Mouse (Mus musculus) kidney, adult 2 months (tissue): ENCODE results near the gene Thumpd1. TPM values are rescaled to one million over a fixed set of nuclear protein-coding genes. Genes with fewer than 3 reads are reported as not detected.
"Not testable (repeated sequence)": the region's sequence is repeated elsewhere in the genome, so short reads cannot be mapped to it uniquely, and the experiment has no call there.

ENCODE experiments used
- DNase-seq: peaks from one replicate; pipeline ENCODE4 v3.0.0; 2021
- H3K27ac ChIP-seq: fragments of 200-500 bp; 2 replicates; pipeline ENCODE4 v1.5.1; 2012; ENCODE audit warnings: low read depth, low read length, control low read depth, inconsistent platforms; ENCODE audit not compliant: insufficient read depth
- H3K27me3 ChIP-seq: fragments of 200-500 bp; replicated peaks from 2 replicates; pipeline ENCODE4 v1.6.1; 2012; ENCODE audit warnings: mild to moderate bottlenecking, moderate library complexity, low read length, inconsistent platforms; ENCODE audit not compliant: control insufficient read depth, insufficient read depth
- H3K36me3 ChIP-seq: fragments of 200-500 bp; 2 replicates; pipeline ENCODE4 v1.6.1; 2012; ENCODE audit warnings: mild to moderate bottlenecking, moderate library complexity, low read length, inconsistent platforms; ENCODE audit not compliant: control insufficient read depth, insufficient read depth
- H3K4me1 ChIP-seq: fragments of 200-500 bp; 2 replicates; pipeline ENCODE4 v1.6.1; 2011; ENCODE audit warnings: low read length; ENCODE audit not compliant: control insufficient read depth, insufficient read depth
- H3K4me3 ChIP-seq: fragments of 200-500 bp; 2 replicates; pipeline ENCODE4 v1.5.1; 2011; ENCODE audit warnings: mild to moderate bottlenecking, low read depth, low read length, control low read depth; ENCODE audit not compliant: insufficient read depth
- CTCF ChIP-seq: fragments of 200-500 bp; conservative IDR thresholded peaks from 2 replicates; pipeline ENCODE4 v1.5.1; 2011; ENCODE audit warnings: low read depth, mild to moderate bottlenecking, control low read depth, low read length, moderate library complexity, mixed read lengths; ENCODE audit not compliant: insufficient read depth, insufficient read length
- POLR2A ChIP-seq: fragments of 200-500 bp; IDR thresholded peaks from one replicate; pipeline ENCODE4 v1.6.1; 2011; ENCODE audit warnings: low read depth, low read length, control low read depth
- WGBS: fragments of 180-500 bp; shearing (Covaris S2); methylation state at CpG from one replicate; pipeline ENCODE4 v1.1.7; 2018; 5-methylcytosine and 5-hydroxymethylcytosine counted together
- polyA plus RNA-seq: library from polyadenylated mRNA; depleted of rRNA; stranded (reverse); fragments of >200 nt; gene quantifications from 2 replicates; pipeline ENCODE4 v1.2.3, GENCODE M21; 2012

Gene Thumpd1
- polyA plus RNA-seq, 1 experiment = 11.2 TPM

DNA sequence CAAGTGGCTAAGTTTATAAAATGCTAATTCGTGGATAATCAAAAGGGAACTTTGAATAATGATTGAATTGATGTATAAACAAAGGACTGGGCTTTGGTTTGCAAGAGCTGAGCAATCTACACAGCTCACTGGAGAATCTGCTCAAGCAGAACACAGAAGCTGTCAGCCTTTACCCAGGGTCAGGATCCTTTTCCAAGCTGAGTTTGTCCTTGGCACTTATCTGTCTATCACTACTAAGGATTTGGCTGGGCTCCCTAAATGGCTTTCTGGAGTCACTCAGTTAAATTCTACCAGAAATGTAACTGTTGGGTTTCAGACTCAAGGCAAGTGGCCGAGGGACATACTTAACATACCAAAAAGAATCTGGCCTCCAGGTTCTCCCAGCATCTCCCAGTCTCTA lies 29.3 kb upstream of the Thumpd1 start:
- H3K27me3 ChIP-seq = no peaks in the 10 kb centered on the region
- H3K36me3 ChIP-seq = no peaks in the 10 kb centered on the region
- H3K4me3 ChIP-seq = no peak overlapping the region
- DNase-seq = peak; percentile 91
- peaks cover 4% of the 10 kb centered on the region; the same call in 1 of the 2 replicates for H3K4me1 ChIP-seq
- peak overlapping the region; percentile 78 for H3K27ac ChIP-seq
- no peak for TF ChIP-seq POLR2A
- TF ChIP-seq CTCF = no peak
- WGBS = 23% methylated on average over 2 of the region's 2 CpGs

GRCm38 (mm10) chr7:119748761-119749160 lies 28.2 kb upstream of the Thumpd1 start:
- H3K27me3 ChIP-seq = no peaks in the 10 kb centered on the region
- WGBS = 74% methylated on average over 2 of the region's 2 CpGs
- no peak for TF ChIP-seq CTCF
- TF ChIP-seq POLR2A = no peak
- no peak overlapping the region for H3K4me3 ChIP-seq
- peaks cover 4% of the 10 kb centered on the region; the same call in 1 of the 2 replicates for H3K4me1 ChIP-seq
- no peaks in the 10 kb centered on the region for H3K36me3 ChIP-seq
- DNase-seq = no peak
- no peak overlapping the region for H3K27ac ChIP-seq

- WGBS = 33% methylated on average over 1 of the region's 1 CpGs
- no peak overlapping the region for H3K4me3 ChIP-seq
- no peak for TF ChIP-seq CTCF
- no peak for TF ChIP-seq POLR2A
- no peaks in the 10 kb centered on the region for H3K36me3 ChIP-seq
- peak; percentile 93 for DNase-seq
- peak overlapping the region; percentile 39; the same call in 1 of the 2 replicates for H3K27ac ChIP-seq
- no peaks in the 10 kb centered on the region for H3K27me3 ChIP-seq
- peaks cover 4% of the 10 kb centered on the region; the same call in 1 of the 2 replicates for H3K4me1 ChIP-seq
These were observed 25.3 kb upstream of the Thumpd1 start for GRCm38 (mm10) chr7:119745869-119746268.

DNA sequence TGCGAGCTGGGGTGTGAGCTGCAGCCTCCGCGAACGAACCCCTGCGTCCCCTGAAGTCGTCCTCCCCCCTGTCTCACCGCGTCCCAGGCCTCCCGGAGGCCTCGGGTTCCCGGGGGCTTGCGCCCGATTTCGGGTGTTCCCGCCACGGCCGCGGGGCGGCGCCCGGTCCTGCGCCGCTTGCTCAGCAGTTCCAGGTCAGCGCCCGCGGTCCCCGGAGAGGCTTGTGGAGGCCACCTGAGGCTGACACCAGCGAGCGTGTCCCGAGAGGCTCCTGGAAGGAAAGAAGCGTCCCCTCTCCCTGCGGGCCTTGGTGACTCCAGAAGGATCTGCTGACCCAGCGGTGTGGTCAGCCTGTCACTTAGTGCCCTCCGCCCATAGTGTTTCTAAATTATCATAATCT lies 23.7 kb upstream of the Thumpd1 start:
- DNase-seq = peak; percentile 46
- H3K27me3 ChIP-seq = no peaks in the 10 kb centered on the region
- no peaks in the 10 kb centered on the region for H3K36me3 ChIP-seq
- H3K4me3 ChIP-seq = no peak overlapping the region
- no peak overlapping the region for H3K27ac ChIP-seq
- no peaks in the 10 kb centered on the region for H3K4me1 ChIP-seq
- 10% methylated on average over 34 of the region's 34 CpGs for WGBS
- TF ChIP-seq CTCF (peak; percentile 37; the same call in 1 of the 2 replicates), POLR2A (no peak)

GRCm38 (mm10) chr7:119739798-119740468 lies 19.3 kb upstream of the Thumpd1 start:
- WGBS = 7% methylated on average over 37 of the region's 44 CpGs
- not testable (repeated sequence) for H3K4me3 ChIP-seq

GRCm38 (mm10) chr7:119738877-119739276 lies 18.3 kb upstream of the Thumpd1 start:
- DNase-seq = no peak
- no peaks in the 10 kb centered on the region for H3K36me3 ChIP-seq
- 85% methylated on average over 2 of the region's 2 CpGs for WGBS
- H3K4me3 ChIP-seq = no peak overlapping the region
- no peaks in the 10 kb centered on the region for H3K27me3 ChIP-seq
- H3K27ac ChIP-seq = no peak overlapping the region
- TF ChIP-seq CTCF = no peak
- no peaks in the 10 kb centered on the region; the same call in 1 of the 2 replicates for H3K4me1 ChIP-seq

More at GRCm38 (mm10) chr7:119739798-119740468, 19.3 kb upstream of the Thumpd1 start:
- not testable (repeated sequence) for H3K36me3 ChIP-seq, DNase-seq, H3K27me3 ChIP-seq, H3K4me1 ChIP-seq, H3K27ac ChIP-seq

DNA sequence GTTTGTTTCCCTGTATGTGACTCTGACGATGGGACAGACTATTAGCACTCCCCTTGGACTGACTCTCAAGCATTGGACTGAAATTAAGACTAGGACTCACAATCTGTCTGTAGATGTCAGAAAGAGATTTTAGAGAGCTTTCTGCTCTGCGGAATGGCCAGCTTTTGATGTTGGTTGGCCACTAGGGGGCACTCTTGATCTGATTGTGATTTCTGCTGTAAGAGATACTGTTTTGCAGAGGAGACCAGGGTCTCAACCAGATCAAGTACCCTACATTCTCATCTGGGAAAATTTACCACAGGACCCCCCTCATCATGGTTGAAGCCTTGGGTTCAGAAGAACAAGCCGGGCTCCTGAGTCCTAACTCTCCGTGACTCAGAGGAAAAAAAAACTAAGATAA lies 10.7 kb upstream of the Thumpd1 start:
- H3K27ac ChIP-seq, H3K27me3 ChIP-seq, H3K4me3 ChIP-seq, H3K36me3 ChIP-seq, H3K4me1 ChIP-seq: not testable (repeated sequence)
- 88% methylated on average over 4 of the region's 4 CpGs for WGBS
- DNase-seq = peak; percentile 46
- peak; percentile 38 for TF ChIP-seq CTCF
